Mouse (Mus musculus) limb, embryonic 13.5 days (tissue): ENCODE measurements around the gene Cyp39a1. TPM values are rescaled to one million over a fixed set of nuclear protein-coding genes. Genes with fewer than 3 reads are reported as not detected.

Experiments used
- ATAC-seq: fragments of 200-750 bp; cut with Nextera tagmentation; 2 replicates; pipeline ENCODE4 v1.8.0; 2017; ENCODE audit warnings: low read depth, moderate number of reproducible peaks, moderate TSS enrichment; ENCODE audit not compliant: low FRiP score
- H3K27ac ChIP-seq: fragments of 300-500 bp; sonication (generic); 2 replicates; pipeline ENCODE4 v1.5.1; 2015; ENCODE audit warnings: inconsistent platforms, mild to moderate bottlenecking, moderate library complexity
- H3K27me3 ChIP-seq: fragments of 300-500 bp; sonication (generic); 2 replicates; pipeline ENCODE4 v1.6.1; 2015; ENCODE audit warnings: mild to moderate bottlenecking, inconsistent platforms
- H3K36me3 ChIP-seq: fragments of 300-500 bp; sonication (generic); 2 replicates; pipeline ENCODE4 v1.6.1; 2015; ENCODE audit warnings: inconsistent platforms, mild to moderate bottlenecking, moderate library complexity
- H3K4me1 ChIP-seq: fragments of 300-500 bp; sonication (generic); 2 replicates; pipeline ENCODE4 v1.6.1; 2015; ENCODE audit warnings: inconsistent platforms
- H3K4me2 ChIP-seq: fragments of 300-500 bp; sonication (generic); replicated peaks from 2 replicates; pipeline ENCODE4 v1.6.1; 2015; ENCODE audit warnings: inconsistent platforms, mild to moderate bottlenecking, moderate library complexity
- H3K4me3 ChIP-seq: fragments of 300-500 bp; sonication (generic); 2 replicates; pipeline ENCODE4 v1.5.1; 2015; ENCODE audit warnings: moderate library complexity, mild to moderate bottlenecking, inconsistent platforms
- H3K9ac ChIP-seq: fragments of 300-500 bp; sonication (generic); 2 replicates; pipeline ENCODE4 v1.6.1; 2015; ENCODE audit warnings: mild to moderate bottlenecking, inconsistent platforms
- H3K9me3 ChIP-seq: fragments of 300-500 bp; sonication (generic); 2 replicates; pipeline ENCODE4 v1.6.1; 2016; ENCODE audit warnings: inconsistent platforms
- WGBS: fragments of 180-500 bp; shearing (Covaris S2); methylation state at CpG from one replicate; pipeline ENCODE4 v1.1.7; 2015; 5-methylcytosine and 5-hydroxymethylcytosine counted together
- polyA plus RNA-seq: library from polyadenylated mRNA; unstranded; fragments of >200 nt; fragmentation: Nextera tagmentation; extraction: Ambion mirVana; gene quantifications from 2 replicates; pipeline ENCODE4 v1.2.1, GENCODE M21; 2015

The Cyp39a1 gene
- polyA plus RNA-seq, 1 experiment from 2014 or later = 32.0 TPM

- Histone ChIP-seq H3K9me3 (no peaks in the 10 kb centered on the region), H3K27ac (no peak overlapping the region), H3K9ac (no peak overlapping the region), H3K4me2 (no peak overlapping the region), H3K4me3 (no peak overlapping the region), H3K27me3 (no peaks in the 10 kb centered on the region), H3K4me1 (no peaks in the 10 kb centered on the region), H3K36me3 (peaks cover 31% of the 10 kb centered on the region)
- 85% methylated on average over 9 of the region's 9 CpGs for WGBS
- no peak for ATAC-seq
Measured at GRCm38 (mm10) chr17:43689591-43689990, 22.4 kb downstream of the Cyp39a1 start.

- no peak overlapping the region for H3K4me3 ChIP-seq
- H3K9ac ChIP-seq = no peak overlapping the region
- ATAC-seq = no peak
- WGBS = 42% methylated on average over 14 of the region's 14 CpGs
- H3K27ac ChIP-seq = no peak overlapping the region
- H3K27me3 ChIP-seq = no peaks in the 10 kb centered on the region
- 0 out of 2 replicates have a peak, but pooled peaks cover 3% of the 10 kb centered on the region for H3K9me3 ChIP-seq
- no peak overlapping the region for H3K4me2 ChIP-seq
- no peaks in the 10 kb centered on the region for H3K4me1 ChIP-seq
- peaks cover 21% of the 10 kb centered on the region for H3K36me3 ChIP-seq
Measured at GRCm38 (mm10) chr17:43698997-43699649, 31.9 kb downstream of the Cyp39a1 start.

GRCm38 (mm10) chr17:43701060-43701459 lies 33.8 kb downstream of the Cyp39a1 start:
- no peak overlapping the region for H3K4me2 ChIP-seq
- no peak overlapping the region for H3K4me3 ChIP-seq
- ATAC-seq = no peak
- no peak overlapping the region for H3K9ac ChIP-seq
- WGBS = 70% methylated on average over 6 of the region's 6 CpGs
- H3K27me3 ChIP-seq = no peaks in the 10 kb centered on the region
- H3K36me3 ChIP-seq = peaks cover 9% of the 10 kb centered on the region
- H3K9me3 ChIP-seq = no peaks in the 10 kb centered on the region
- H3K4me1 ChIP-seq = no peaks in the 10 kb centered on the region
- no peak overlapping the region for H3K27ac ChIP-seq

GRCm38 (mm10) chr17:43704216-43704930 lies 37.1 kb downstream of the Cyp39a1 start:
- H3K4me2 ChIP-seq = no peak overlapping the region
- H3K27ac ChIP-seq = no peak overlapping the region
- peaks cover 11% of the 10 kb centered on the region for H3K36me3 ChIP-seq
- no peaks in the 10 kb centered on the region for H3K9me3 ChIP-seq
- no peak overlapping the region for H3K9ac ChIP-seq
- WGBS = 90% methylated on average over 12 of the region's 12 CpGs
- no peaks in the 10 kb centered on the region for H3K27me3 ChIP-seq
- H3K4me3 ChIP-seq = no peak overlapping the region
- ATAC-seq = no peak
- no peaks in the 10 kb centered on the region for H3K4me1 ChIP-seq

- Histone ChIP-seq H3K4me1 (no peaks in the 10 kb centered on the region), H3K9me3 (no peaks in the 10 kb centered on the region), H3K27me3 (no peaks in the 10 kb centered on the region), H3K4me2 (no peak overlapping the region), H3K36me3 (peaks cover 11% of the 10 kb centered on the region), H3K9ac (no peak overlapping the region), H3K4me3 (no peak overlapping the region), H3K27ac (no peak overlapping the region)
- 93% methylated on average over 3 of the region's 3 CpGs for WGBS
- no peak for ATAC-seq
Measured at GRCm38 (mm10) chr17:43706749-43707148, 39.5 kb downstream of the Cyp39a1 start.

- H3K27ac ChIP-seq = no peak overlapping the region
- no peaks in the 10 kb centered on the region for H3K9me3 ChIP-seq
- ATAC-seq = no peak
- H3K36me3 ChIP-seq = peaks cover 7% of the 10 kb centered on the region
- WGBS = 78% methylated on average over 3 of the region's 3 CpGs
- H3K9ac ChIP-seq = no peak overlapping the region
- H3K4me2 ChIP-seq = no peak overlapping the region
- no peak overlapping the region for H3K4me3 ChIP-seq
- no peaks in the 10 kb centered on the region for H3K27me3 ChIP-seq
- no peaks in the 10 kb centered on the region for H3K4me1 ChIP-seq
Measured at GRCm38 (mm10) chr17:43707254-43707653, 40.0 kb downstream of the Cyp39a1 start.

- Histone ChIP-seq H3K9ac (no peak overlapping the region), H3K27me3 (no peaks in the 10 kb centered on the region), H3K4me2 (no peak overlapping the region), H3K36me3 (peaks cover 6% of the 10 kb centered on the region; the same call in 1 of the 2 replicates), H3K4me1 (peaks cover 8% of the 10 kb centered on the region; the same call in 1 of the 2 replicates), H3K27ac (no peak overlapping the region), H3K4me3 (no peak overlapping the region), H3K9me3 (peaks cover 2% of the 10 kb centered on the region; the same call in 1 of the 2 replicates)
- no peak for ATAC-seq
- WGBS = 79% methylated on average over 7 of the region's 7 CpGs
Measured at GRCm38 (mm10) chr17:43711557-43712352, 44.5 kb downstream of the Cyp39a1 start.

- Histone ChIP-seq H3K4me2 (no peak overlapping the region), H3K4me3 (no peak overlapping the region), H3K4me1 (peaks cover 14% of the 10 kb centered on the region), H3K9ac (no peak overlapping the region), H3K27ac (no peak overlapping the region), H3K36me3 (no peaks in the 10 kb centered on the region), H3K27me3 (no peaks in the 10 kb centered on the region), H3K9me3 (peaks cover 2% of the 10 kb centered on the region; the same call in 1 of the 2 replicates)
- ATAC-seq = no peak
- WGBS = 64% methylated on average over 3 of the region's 3 CpGs
Measured at GRCm38 (mm10) chr17:43714191-43714590, 47.0 kb downstream of the Cyp39a1 start.

GRCm38 (mm10) chr17:43716601-43717000 lies 49.4 kb downstream of the Cyp39a1 start:
- H3K4me1 ChIP-seq = peaks cover 14% of the 10 kb centered on the region
- peaks cover 2% of the 10 kb centered on the region; the same call in 1 of the 2 replicates for H3K9me3 ChIP-seq
- no peak overlapping the region for H3K4me2 ChIP-seq
- H3K36me3 ChIP-seq = no peaks in the 10 kb centered on the region
- H3K27me3 ChIP-seq = no peaks in the 10 kb centered on the region
- H3K27ac ChIP-seq = no peak overlapping the region
- H3K9ac ChIP-seq = no peak overlapping the region
- WGBS = 35% methylated on average over 7 of the region's 7 CpGs
- H3K4me3 ChIP-seq = no peak overlapping the region
- ATAC-seq = no peak

- 0 out of 2 replicates have a peak, but pooled peaks cover under 1% of the 10 kb centered on the region for H3K9me3 ChIP-seq
- H3K4me3 ChIP-seq = no peak overlapping the region
- H3K36me3 ChIP-seq = 0 out of 2 replicates have a peak, but pooled peaks cover 5% of the 10 kb centered on the region
- no peak overlapping the region for H3K27ac ChIP-seq
- no peaks in the 10 kb centered on the region for H3K27me3 ChIP-seq
- H3K4me2 ChIP-seq = no peak overlapping the region
- no peak for ATAC-seq
- H3K4me1 ChIP-seq = peaks cover 14% of the 10 kb centered on the region
- 79% methylated on average over 3 of the region's 3 CpGs for WGBS
- no peak overlapping the region for H3K9ac ChIP-seq
Measured at GRCm38 (mm10) chr17:43719401-43719800, 52.2 kb downstream of the Cyp39a1 start.

- H3K4me3 ChIP-seq = no peak overlapping the region
- WGBS = 92% methylated on average over 2 of the region's 2 CpGs
- no peak for ATAC-seq
Measured at GRCm38 (mm10) chr17:43724480-43724879, 57.3 kb downstream of the Cyp39a1 start.

GRCm38 (mm10) chr17:43731327-43731726 lies 64.1 kb downstream of the Cyp39a1 start:
- no peaks in the 10 kb centered on the region for H3K27me3 ChIP-seq
- ATAC-seq = no peak
- H3K4me2 ChIP-seq = no peak overlapping the region
- peaks cover 5% of the 10 kb centered on the region; the same call in 1 of the 2 replicates for H3K36me3 ChIP-seq
- WGBS = 55% methylated on average over 8 of the region's 8 CpGs
- H3K27ac ChIP-seq = no peak overlapping the region
- no peak overlapping the region for H3K9ac ChIP-seq
- no peak overlapping the region for H3K4me3 ChIP-seq
- no peaks in the 10 kb centered on the region for H3K4me1 ChIP-seq
- no peaks in the 10 kb centered on the region for H3K9me3 ChIP-seq

More at GRCm38 (mm10) chr17:43724480-43724879, 57.3 kb downstream of the Cyp39a1 start:
- no peak overlapping the region for H3K9ac ChIP-seq
- H3K27me3 ChIP-seq = no peaks in the 10 kb centered on the region
- H3K4me1 ChIP-seq = no peaks in the 10 kb centered on the region
- peaks cover 10% of the 10 kb centered on the region for H3K36me3 ChIP-seq
- 0 out of 2 replicates have a peak, but pooled peaks cover 3% of the 10 kb centered on the region for H3K9me3 ChIP-seq
- H3K4me2 ChIP-seq = no peak overlapping the region
- H3K27ac ChIP-seq = no peak overlapping the region
